Mouse (Mus musculus) spleen, postnatal 14 days (tissue): ENCODE data around the gene Cyren.

Experiments used
- DNase-seq, 2 experiments: peaks; one replicate each; pipeline ENCODE4 v3.0.0; 2021 to 2022; ENCODE audit warnings: low spot score in 2 of 2

Cyren gene

DNA sequence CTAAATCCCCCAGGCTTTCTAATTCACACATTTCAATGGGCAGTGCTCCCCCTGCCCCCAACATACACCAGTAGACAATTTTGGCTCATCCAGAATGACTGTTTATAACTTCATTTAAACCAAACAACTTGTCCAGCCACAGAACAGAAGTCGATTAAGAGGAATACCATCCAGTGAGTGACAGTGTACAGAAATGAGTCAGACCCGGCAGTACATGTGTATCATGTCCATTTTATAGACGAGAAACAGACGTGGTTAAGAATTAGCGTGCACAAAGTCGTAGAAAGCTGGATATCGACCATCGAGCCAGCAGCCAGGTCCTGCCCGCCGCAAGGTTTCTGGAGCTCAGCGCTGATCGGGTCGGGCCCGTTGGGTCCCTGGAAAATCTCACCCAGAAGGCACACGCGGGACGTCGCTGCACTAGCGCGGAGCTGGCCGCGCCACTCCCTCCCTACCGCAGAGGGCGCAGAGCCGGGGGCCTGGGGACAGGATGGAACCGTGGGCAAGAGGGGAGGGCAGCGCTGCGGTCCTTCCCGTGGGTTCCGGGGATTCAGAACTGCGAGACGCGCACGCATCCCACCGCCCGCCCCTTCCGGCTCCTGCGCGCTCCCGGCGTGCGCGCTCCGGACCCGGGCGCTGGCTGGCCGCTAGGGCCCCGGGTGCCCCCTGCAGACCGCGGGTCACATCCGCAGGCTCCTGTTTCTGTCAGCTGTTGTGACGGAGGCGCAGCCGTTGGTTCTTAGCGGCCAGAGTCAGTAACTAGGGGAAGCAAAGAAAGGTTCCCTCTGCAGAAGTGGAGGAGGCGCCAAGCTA, at the start of gene Cyren:
Cyren (minus strand) TSS at position 552 of the 813 bp plus-strand sequence.
- DNase-seq: peak; percentile 78 to 86

DNA sequence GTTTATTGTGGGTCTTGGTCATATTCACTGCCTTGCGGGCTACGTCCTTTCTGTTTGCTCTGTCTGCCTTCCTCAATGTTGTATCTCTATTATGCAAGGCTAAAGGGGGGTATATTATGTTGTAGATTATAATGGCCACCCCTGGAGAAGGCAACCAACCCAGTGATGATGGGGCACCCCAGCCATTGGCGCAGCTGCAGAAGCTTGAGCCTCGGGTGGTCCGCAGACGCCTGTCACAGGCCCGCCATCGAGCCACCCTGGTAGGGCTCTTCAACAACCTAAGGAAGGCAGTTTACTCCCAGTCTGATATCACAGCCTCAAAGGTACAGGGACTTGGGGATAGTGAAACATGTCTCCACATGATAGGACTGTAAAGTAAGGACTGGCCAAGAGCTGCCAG, 49.7 kb upstream of the Cyren start:
- no peak for DNase-seq

DNA sequence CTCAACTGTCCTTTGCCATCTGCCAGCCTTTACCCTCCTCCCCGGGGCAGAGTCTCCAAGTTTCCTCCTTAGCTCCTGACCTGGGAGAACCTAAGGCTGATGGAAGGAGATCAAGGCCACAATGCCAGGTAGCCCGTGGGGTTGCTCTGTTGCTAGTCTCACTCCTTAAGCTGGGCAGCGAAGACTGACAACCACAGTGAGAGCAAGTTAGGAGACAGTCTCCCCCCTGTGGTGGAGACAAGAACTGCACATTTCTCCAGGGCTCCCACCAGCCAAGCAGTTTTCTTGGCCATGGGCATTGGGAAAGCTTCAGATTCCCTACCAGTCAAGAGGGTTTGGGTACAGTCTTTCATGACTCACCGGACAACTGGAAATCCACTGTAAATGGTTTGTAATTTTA, 49.3 kb upstream of the Cyren start:
- DNase-seq: peak; percentile 34 to 53

DNA sequence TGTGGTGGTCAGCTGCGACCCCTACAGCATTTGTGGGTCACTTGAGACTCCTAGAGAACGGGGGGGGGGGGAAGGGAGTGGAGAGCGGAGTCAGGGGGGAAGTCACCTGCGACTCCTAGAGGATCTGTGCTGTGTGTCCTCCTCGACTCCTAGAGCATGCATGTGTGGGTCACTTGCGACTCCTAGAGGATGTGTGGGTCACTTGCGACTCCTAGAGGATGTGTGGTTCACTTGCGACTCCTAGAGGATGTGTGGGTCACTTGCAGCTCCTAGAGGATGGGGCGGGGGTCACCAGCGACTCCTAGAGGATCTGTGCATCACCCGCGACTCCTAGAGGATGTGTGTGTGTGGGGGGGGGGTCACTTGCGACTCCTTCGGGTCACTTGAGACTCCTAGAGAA, 44.1 kb upstream of the Cyren start:
- peak in 1 of 2 experiments; percentile 35 for DNase-seq

DNA sequence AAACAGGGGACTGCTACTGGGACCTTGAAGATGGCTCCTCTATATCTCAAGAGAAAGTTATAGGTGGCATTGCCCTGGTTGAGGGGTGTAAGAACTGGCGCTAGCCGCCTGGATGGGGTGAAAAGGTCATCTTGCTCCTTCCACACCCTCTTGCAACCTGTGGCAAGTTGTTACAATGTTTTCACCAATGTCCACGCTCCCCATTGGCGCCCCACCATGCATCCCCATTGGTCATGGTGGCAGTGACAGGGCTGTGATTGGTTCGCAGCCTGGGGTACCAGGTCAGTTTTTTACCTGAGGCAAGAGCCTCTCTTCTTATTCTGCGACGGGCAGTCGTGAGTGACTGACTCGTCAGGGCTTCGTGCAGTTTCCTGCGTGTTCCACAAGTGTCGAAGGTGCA, 42.8 kb upstream of the Cyren start:
- DNase-seq: no peak

DNA sequence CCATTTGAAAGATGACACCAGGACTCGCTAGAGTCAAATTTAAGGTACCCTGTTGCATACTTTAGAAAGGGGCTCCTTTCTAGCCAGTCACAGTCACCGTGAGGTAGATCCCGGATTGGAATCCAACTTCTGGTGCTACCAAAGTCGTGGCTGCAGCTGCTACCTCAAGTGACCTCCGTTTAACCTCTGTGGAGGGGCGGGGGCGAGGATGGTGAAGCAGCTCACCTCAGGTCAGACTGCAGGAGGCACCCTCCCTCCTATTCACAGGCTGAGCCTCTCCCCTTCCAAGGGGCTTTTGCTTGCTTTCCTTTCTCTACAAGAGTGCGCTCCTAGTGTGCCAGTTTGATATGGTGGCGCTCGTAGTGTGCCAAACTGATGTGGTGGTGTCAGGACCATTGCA, 42.1 kb upstream of the Cyren start, which contains the start of gene Stra8:
Stra8 (plus strand) TSS at position 208 of the 400 bp plus-strand sequence.
- DNase-seq: no peak

DNA sequence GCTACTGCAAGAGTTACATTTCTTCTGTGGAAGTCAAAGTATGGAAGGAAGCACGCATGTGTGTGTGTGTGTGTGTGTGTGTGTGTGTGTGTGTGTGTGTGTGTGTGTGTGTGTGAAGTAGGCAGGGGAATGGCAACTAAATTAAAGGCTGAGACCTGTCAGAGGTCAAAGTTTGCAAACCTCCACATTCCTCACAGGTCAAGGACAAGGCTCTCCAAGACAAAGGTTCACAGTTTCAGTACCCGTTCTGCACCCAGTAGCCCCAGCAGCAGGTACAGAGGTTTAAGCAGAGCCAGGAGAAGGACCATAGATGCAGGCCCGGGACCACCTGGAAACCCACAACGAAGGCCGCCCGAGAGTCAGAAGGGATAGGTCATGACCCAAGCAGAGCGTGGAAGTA, 41.3 kb upstream of the Cyren start:
- DNase-seq: no peak

DNA sequence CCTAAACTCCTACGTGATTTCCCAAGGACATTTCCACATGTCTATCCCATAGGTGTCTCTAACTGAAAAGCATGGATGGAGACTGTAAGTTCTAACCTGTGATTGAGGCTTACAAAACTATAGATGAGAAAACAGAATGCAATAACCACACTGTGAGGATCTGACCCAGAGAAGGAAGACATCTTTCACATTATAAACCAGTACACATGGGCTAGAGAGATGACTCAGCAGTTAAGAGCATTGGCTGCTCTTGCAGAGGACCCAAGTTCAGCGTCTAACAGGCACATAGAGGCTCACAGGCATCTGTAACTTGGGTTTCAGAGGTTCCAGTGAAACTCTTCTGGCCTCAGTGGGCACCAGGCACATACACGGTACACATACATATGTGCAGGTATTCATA, 36.6 kb upstream of the Cyren start:
- DNase-seq: no peak

DNA sequence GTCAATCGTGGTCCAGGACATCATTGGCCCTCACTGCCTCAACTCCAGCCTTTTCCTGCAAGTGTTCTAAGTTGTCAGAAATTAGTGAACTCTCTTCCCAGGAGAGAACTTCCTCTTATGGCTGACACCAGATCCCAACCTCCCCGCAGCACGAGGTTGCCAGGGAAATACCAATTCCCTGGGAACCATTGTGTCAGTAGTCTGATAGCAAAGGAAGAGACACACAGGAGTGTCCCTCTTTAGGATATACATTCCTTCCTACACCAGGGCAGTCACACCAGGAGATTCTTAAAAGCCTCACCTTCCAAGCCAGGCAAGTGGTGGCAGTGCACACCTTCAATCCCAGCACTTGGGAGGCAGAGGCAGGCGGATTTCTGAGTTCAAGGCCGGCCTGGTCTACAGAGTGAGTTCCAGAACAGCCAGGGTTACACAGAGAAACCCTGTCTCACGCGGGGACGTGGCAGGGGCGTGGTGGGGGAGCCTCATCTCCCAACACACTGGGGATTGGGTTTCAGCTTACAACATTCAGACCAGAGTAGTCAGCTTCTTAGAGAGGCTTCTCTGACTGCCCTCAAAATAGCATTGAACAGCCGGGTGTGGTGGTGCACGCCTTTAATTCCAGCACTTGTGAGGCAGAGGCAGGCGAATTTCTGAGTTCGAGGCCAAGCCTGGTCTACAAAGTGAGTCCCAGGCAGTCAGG, 35.6 kb upstream of the Cyren start:
- no peak for DNase-seq

DNA sequence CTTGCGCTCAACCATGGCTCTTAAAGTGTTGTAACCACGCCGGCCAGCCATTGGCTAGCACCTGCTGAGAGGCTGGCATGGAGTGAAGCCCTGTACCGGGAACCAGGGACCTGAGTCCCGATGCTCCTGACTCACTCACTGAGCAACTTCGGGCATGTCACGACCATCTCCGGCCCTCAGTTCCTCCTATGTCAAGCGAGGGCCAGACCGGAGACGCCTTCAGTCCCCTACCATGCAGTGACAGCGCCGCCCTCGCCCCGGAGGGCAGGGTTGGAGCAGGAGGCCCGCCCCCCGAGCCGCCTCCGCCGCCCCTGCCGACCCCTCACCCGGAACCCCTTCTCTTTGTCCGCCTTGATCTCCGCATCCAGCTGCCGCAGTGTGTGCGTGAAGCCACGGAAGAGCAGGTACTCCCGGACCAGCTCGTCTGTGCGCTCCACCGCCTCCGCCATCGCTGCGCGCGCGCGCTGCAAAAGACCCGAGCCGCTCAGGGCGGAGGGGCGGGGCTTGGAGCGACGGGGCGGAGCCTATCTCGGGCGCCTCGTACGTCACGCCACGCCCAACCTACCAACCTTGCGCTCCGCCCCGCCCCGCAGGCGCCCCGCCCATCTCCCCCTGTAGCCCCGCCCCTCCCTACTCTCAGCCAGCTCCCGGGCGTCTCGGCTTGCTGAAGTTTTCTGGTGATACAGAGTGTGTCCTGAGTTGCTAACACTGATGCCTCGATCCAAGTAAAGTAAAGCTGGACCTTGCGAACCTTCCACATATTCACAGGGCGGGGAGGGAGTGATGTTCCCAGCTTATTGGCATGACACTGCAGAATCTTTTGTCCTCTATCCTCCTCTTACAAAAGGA, 32.7 kb upstream of the Cyren start, which contains the start of gene Wdr91:
Wdr91 (minus strand) TSS at position 506 of the 849 bp plus-strand sequence.
- peak; percentile 95 for DNase-seq

DNA sequence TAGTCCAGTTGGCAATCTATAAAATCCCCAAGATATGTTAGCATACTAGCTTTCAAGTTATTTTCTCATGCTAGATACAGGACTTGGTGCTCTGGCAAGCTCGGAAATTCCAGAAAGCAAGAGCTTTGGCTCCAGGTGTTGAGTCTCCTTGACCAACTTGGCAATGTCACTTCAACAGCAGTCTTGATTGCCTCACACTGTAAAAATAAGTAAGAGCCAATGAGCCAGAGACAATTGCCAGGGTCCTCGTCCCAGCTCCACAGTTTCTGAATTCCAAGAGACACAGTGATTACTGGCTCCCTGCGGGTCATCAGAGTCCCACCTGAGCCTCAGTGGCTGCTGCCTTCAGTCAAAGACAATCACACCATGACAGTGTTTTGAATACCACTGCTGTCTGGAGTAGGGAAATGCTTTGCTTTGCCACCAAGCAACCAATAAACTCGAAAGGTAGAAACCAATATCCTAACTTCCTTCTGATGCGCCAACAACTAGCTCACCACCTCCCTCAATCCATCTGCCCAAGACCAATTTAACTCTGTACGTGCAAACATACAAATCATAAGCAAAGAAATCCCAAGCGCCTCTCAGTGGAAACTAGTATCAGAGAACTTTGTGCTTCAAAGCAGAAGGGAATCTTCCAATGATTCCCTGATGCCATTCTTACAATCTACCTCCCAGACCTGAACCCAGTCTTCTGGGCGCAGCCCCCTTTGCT, 31.9 kb upstream of the Cyren start:
- DNase-seq: no peak

DNA sequence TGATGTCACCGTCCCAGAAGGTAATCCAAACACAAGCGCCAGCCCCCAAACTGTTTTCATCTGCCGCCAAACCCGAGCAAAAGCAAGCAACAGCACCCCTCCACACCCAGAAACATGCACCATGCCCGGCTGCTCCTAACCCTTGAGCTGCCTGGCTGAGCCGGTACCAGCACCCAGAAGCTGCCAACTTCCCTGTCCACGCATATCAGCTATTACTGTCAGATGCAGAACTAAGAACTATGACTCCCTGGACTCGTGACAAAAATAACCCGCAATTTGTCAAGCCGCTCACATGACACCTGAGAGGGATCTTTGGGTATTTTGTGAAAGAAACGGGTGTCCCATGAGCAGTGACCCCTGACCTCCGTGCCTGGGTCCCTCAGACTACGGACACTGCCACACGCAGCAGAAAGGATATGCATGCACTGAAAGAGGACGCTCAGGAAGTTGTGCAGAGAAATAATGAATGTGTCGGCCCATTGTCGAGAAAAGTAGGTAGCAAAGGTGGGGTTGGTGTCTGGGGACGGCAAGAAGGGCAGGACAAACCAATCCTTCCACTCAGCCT, 29.9 kb upstream of the Cyren start:
- DNase-seq: peak in 1 of 2 experiments; percentile 13

DNA sequence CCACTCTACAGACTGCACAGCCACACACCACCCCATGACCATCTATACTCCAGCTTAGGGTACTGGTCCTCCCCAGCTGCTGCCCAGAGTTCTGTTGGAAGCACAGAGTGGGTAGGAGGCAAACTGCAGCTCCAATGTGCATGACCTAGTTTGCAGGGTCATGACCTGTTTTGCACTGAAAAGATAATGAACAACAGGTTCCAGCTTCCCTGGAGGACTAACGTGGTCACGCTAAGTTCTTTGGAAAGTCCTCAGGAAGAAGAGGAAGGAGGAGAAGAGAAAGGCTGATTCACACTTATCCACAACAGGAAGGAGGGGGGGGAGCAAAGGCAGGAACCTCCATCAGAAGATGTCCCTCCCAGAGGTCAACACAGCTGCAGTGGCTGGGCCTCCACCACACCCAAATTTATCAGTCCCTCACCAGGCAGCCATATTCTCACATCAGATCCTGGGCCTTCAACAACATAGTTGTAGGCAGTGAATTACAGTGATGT, 29.3 kb upstream of the Cyren start:
- DNase-seq: peak in 1 of 2 experiments; percentile 35

DNA sequence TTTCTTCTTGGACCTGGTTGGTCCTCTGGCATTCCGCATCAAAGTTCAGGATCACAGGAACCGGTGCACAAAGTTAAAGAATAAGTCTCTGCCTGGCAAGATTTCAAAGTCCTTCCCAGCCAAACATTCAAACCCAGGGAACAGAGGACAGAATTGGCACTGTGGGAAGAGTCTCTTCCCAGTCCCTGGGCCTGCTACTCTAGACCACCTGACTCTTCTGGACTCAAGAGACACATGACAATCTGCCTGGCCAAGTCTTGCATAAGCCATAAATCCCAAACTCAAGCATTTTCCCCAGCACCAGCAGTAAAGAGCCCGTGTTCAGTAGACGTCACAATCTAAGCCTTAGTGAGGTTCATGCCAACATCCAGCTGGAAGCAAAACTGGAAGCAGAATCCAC, 28.8 kb upstream of the Cyren start:
- DNase-seq: no peak

DNA sequence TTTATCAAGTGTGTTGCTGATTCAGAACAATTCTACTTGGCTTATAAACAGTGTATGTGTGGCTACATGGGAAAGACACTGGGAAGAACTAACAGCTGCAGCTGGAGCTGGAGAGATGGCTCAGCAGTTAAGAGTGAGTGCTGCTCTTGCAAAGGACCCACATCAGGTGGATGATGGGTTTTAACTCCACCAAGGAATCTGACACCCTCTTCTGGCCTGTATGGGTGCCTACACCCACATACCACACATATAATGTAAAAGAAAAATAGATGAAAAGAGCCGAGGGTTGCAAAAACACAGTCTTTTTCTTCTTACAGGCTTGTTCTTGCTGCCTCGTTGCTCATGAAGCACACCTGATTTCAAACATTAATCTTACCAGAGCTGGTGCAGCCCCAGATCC, 28.3 kb upstream of the Cyren start:
- no peak for DNase-seq

DNA sequence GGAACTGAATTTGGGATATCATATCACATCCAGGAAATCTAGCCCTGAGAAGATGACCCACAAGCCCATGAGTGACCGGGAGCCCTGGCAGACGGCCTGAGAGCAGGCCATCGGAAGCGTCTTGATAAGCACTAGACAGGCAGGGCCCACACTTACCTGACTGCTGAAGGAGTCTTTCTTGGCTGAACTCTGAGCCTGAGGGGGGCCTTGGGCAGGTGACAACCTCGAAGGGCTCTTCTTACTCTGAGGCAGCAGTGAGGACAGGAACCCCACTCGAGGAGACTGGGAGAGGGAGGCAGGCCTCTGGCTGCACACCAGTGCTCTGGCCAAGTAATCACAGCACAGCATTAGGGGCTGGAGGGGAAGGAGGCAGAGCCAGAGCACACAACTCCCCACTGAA, 26.5 kb upstream of the Cyren start:
- DNase-seq: no peak

DNA sequence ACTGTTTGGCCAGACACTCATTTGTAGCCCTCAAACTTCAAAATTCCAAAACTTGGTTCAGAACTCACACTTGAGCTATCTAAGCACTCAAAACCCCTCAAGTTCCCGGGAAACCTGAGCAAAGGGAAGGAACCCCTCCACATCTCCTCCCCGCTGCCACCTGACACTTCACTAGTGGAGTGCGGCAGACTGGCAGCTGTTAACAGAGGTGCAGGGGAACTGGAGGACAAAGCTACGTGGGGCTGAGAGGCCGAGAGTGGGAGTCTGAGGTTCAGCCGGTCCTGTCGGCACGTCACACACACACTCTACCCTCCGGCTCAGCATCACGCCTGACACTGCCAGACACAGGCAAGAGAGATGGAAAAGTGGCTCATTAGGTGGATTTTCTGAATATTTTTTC, 26.0 kb upstream of the Cyren start:
- no peak for DNase-seq

DNA sequence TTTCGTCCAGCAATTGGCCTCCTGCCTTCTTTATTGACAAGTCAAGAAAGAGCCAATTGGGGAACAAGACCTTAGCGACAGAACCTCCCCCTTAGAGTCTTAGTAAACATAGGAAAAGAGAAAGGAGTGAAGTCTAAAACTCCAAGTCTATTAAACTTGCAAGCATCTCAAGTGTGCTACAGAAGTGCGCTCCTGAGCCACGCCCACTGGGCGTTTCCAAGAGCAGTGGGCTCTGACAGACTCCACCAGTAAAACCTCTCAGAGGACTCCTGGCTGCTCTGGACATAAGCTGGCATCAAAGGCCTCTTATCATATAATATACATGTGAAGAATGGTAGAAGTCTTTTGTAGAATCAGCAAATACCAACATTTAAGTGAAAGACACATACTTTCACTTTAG, 25.6 kb upstream of the Cyren start:
- no peak for DNase-seq

DNA sequence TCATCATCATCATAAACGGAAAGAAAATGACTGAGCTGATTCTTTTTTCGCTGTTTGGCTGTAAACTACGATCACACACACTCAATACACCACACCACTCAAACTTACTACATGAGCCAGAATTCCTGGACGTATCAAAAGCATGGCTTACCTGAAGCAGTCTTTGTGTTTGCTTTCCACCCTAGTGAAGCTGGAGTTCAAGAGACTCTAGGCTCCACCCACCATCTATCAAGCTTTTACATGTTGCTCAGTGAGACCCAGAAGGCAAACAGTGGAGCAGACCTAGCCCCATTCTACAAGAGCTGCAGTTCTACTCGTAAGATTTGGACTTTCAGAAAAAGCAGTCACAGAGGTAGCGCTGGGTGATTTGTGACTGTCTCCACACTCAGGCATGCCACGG, 24.7 kb upstream of the Cyren start:
- no peak for DNase-seq

DNA sequence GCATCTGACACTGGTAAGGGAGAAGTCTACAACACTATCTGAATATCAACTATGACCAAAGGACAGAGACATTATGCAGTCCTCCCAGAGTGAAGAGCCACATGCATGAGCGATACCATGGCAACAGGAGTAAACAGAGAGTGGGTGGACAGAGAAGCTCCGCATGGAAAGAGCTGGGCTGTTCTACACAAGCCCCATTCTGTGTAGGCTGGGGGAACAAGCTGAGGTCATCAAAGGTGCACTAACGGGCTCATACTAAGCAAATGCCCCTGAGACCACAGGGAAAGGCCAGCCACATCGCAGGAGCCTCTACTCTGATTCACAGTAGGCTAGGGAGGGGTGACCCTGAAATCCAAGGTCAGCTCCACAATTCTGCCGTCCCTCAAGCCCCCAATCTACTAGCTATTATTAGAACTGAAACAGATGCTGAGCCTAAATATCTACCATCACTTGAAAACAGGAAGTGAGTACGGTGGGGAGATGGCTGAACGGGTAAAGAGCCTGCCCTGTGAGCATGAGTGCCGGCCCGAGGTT, 24.1 kb upstream of the Cyren start:
- no peak for DNase-seq

DNA sequence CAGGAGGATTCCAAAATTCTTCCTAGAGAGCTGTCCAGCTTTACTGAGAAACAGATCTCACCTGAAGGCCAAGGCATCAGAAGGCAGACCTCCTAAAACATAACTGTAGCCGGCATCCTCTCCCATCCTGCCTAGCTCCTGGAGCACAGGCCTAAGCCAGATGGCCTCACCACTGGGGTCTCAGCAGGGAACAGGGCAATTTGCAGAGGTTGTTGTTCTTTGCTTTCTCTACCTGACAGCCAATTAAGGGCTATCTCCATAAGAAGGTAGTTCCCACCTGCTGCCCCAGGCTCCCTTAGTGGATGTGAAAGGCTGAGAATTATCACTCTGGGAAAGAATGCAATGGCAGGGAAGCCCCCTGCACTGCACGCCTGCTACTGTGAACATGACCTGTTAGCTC, 23.1 kb upstream of the Cyren start:
- no peak for DNase-seq
